Mouse (Mus musculus) limb, embryonic 14.5 days (tissue): Measurements from ENCODE around the gene Ngf. TPM values are rescaled to one million over a fixed set of nuclear protein-coding genes. Genes with fewer than 3 reads are reported as not detected.

ENCODE experiments used
- ATAC-seq: fragments of 200-750 bp; cut with Nextera tagmentation; 2 replicates; pipeline ENCODE4 v1.8.0; 2017; ENCODE audit warnings: low read depth, moderate number of reproducible peaks, moderate TSS enrichment; ENCODE audit not compliant: low FRiP score
- DNase-seq: peaks from one replicate; pipeline ENCODE4 v3.0.0-alpha.2; 2015; ENCODE audit warnings: low spot score
- H3K27ac ChIP-seq: fragments of 300-500 bp; sonication (generic); replicated peaks from 2 replicates; pipeline ENCODE4 v1.5.1; 2014; ENCODE audit warnings: low read depth, mild to moderate bottlenecking, low read length, moderate library complexity, mixed read lengths
- H3K27me3 ChIP-seq: fragments of 300-500 bp; sonication (generic); 2 replicates; pipeline ENCODE4 v1.6.1; 2014; ENCODE audit warnings: low read length, mixed read lengths; ENCODE audit not compliant: control insufficient read depth, insufficient read depth
- H3K36me3 ChIP-seq: fragments of 300-500 bp; sonication (generic); 2 replicates; pipeline ENCODE4 v1.6.1; 2014; ENCODE audit warnings: mild to moderate bottlenecking, low read length, moderate library complexity, mixed read lengths; ENCODE audit not compliant: control insufficient read depth, insufficient read depth
- H3K4me1 ChIP-seq: fragments of 300-500 bp; sonication (generic); 2 replicates; pipeline ENCODE4 v1.6.1; 2014; ENCODE audit warnings: antibody characterized with exemption, low read length, mixed read lengths; ENCODE audit not compliant: control insufficient read depth, insufficient read depth
- H3K4me2 ChIP-seq: fragments of 300-500 bp; sonication (generic); replicated peaks from 2 replicates; pipeline ENCODE4 v1.6.1; 2014; ENCODE audit warnings: low read depth, mild to moderate bottlenecking, low read length, moderate library complexity; ENCODE audit not compliant: severe bottlenecking
- H3K4me3 ChIP-seq: fragments of 300-500 bp; sonication (generic); replicated peaks from 2 replicates; pipeline ENCODE4 v1.5.1; 2014; ENCODE audit warnings: low read length
- H3K9ac ChIP-seq: fragments of 300-500 bp; sonication (generic); 2 replicates; pipeline ENCODE4 v1.6.1; 2014; ENCODE audit warnings: mild to moderate bottlenecking, low read depth, low read length, moderate library complexity; ENCODE audit not compliant: severe bottlenecking
- H3K9me3 ChIP-seq: fragments of 300-500 bp; sonication (generic); 2 replicates; pipeline ENCODE4 v1.6.1; 2016; ENCODE audit warnings: low read length; ENCODE audit not compliant: control insufficient read depth
- POLR2A ChIP-seq: fragments of 200-500 bp; IDR thresholded peaks from 2 replicates; pipeline ENCODE4 v1.8.0; 2012; ENCODE audit warnings: inconsistent platforms, mild to moderate bottlenecking, moderate library complexity, borderline replicate concordance; ENCODE audit not compliant: insufficient read depth, insufficient read length; ENCODE audit errors: extremely low read depth
- WGBS: fragments of 180-500 bp; shearing (Covaris S2); extraction: QIAGEN DNeasy Blood & Tissue Kit; methylation state at CpG from one replicate; pipeline ENCODE4 v1.1.7; 2014; 5-methylcytosine and 5-hydroxymethylcytosine counted together
- polyA plus RNA-seq, 2 experiments: library from polyadenylated mRNA; depleted of rRNA in 1 of 2; stranded (reverse) in 1 of 2; unstranded in 1 of 2; fragments of >200 nt; fragmentation: Nextera tagmentation in 1 of 2; extraction: Ambion mirVana in 1 of 2; gene quantifications; 2 replicates each; pipeline versions ENCODE4 v1.2.1 to v1.2.3; 2012 to 2014

The Ngf gene
- polyA plus RNA-seq, 2 experiments: 14.6 to 42.0 TPM

DNA sequence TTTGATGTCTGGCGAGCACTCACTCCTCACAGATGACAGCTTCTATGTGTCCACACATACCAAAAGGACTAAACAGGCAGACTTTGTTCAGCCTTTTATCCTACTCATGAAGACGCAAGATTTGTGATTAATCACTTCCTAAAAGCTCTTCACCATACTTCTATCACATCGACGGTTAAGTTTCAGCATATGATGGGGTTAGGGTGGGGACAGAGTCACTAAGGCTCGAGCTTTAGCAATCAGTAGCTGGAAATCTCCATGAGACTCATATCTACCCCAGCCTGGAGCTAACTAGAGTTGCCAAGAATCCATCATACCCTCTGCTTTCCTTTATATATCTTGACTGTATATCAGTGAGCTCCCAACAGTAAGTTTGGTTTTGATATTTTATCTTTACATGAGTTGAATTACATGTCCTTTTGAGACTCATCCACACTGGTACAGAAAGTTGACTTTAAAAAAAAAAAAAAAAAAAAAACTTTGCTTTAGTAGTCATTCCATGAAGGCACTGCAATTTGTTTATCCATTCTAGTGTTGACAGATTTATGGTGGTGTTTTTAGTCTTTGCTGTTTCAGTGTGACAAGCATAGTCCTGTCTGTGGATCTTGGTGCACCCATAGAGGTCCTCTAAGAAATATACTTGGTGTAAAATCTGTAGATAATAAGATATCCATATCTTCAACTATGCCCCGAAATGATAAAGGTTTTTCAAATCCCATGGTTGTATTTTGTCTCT, 84.4 kb downstream of the Ngf start:
- no peak overlapping the region for H3K27ac ChIP-seq
- H3K4me2 ChIP-seq: no peak overlapping the region
- H3K27me3 ChIP-seq: no peaks in the 10 kb centered on the region
- DNase-seq: no peak
- ATAC-seq: no peak
- H3K36me3 ChIP-seq: no peaks in the 10 kb centered on the region
- no peak overlapping the region for H3K4me3 ChIP-seq
- H3K9me3 ChIP-seq: no peaks in the 10 kb centered on the region
- WGBS: 63% methylated on average over 6 of the region's 6 CpGs
- H3K4me1 ChIP-seq: peaks cover 5% of the 10 kb centered on the region; the same call in 1 of the 2 replicates
- no peak overlapping the region for H3K9ac ChIP-seq
- TF ChIP-seq POLR2A: no peak

GRCm38 (mm10) chr3:102556108-102556507, 86.4 kb downstream of the Ngf start:
- DNase-seq: no peak
- no peak overlapping the region for H3K27ac ChIP-seq
- 21% methylated on average over 1 of the region's 1 CpGs for WGBS

DNA sequence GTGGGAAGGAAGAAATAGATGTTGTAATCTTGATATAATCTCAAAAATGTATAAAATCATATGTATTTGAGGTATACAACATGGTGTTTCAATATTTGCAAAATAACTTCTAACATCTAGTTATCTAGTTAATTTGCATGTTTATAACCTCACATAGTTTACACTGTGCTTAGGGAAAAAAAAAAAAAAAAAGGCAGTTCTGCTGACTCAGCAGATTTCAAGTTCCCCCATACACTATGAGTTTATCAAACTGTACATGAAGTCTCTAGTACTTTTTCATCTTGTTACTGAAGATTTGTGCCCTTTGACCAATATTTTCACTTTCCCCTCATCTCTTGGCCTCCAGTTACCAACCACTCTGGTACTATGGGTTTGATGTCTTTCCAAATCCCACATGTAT, 86.9 kb downstream of the Ngf start:
- Histone ChIP-seq H3K9ac (no peak overlapping the region), H3K4me1 (peaks cover 10% of the 10 kb centered on the region; the same call in 1 of the 2 replicates), H3K36me3 (no peaks in the 10 kb centered on the region), H3K27ac (no peak overlapping the region), H3K4me2 (no peak overlapping the region), H3K27me3 (no peaks in the 10 kb centered on the region), H3K4me3 (no peak overlapping the region), H3K9me3 (no peaks in the 10 kb centered on the region)
- ATAC-seq (no peak), DNase-seq (no peak)
- no peak for TF ChIP-seq POLR2A

More at GRCm38 (mm10) chr3:102556108-102556507, 86.4 kb downstream of the Ngf start:
- H3K36me3 ChIP-seq: no peaks in the 10 kb centered on the region
- no peak overlapping the region for H3K4me2 ChIP-seq
- ATAC-seq: no peak
- H3K9ac ChIP-seq: no peak overlapping the region
- no peak for TF ChIP-seq POLR2A
- H3K27me3 ChIP-seq: no peaks in the 10 kb centered on the region
- H3K9me3 ChIP-seq: no peaks in the 10 kb centered on the region
- H3K4me3 ChIP-seq: no peak overlapping the region
- H3K4me1 ChIP-seq: peaks cover 10% of the 10 kb centered on the region; the same call in 1 of the 2 replicates
